Mouse (Mus musculus) forebrain, embryonic 10.5 days (tissue): ENCODE results near the gene Cdc42bpa. TPM values are rescaled to one million over a fixed set of nuclear protein-coding genes. Genes with fewer than 3 reads are reported as not detected.

Source experiments
- DNase-seq: peaks from one replicate; pipeline ENCODE4 v3.0.0-alpha.2; 2017; ENCODE audit warnings: low spot score; ENCODE audit errors: extremely low spot score
- H3K27ac ChIP-seq: fragments of 300-500 bp; sonication (generic); 2 replicates; pipeline ENCODE4 v1.5.1; 2016; ENCODE audit warnings: mild to moderate bottlenecking
- H3K27me3 ChIP-seq: fragments of 300-500 bp; sonication (generic); 2 replicates; pipeline ENCODE4 v1.6.1; 2016; ENCODE audit warnings: mild to moderate bottlenecking; ENCODE audit not compliant: poor library complexity, severe bottlenecking
- H3K36me3 ChIP-seq: fragments of 300-500 bp; sonication (generic); replicated peaks from 2 replicates; pipeline ENCODE4 v1.6.1; 2016; ENCODE audit warnings: mild to moderate bottlenecking, moderate library complexity
- H3K4me1 ChIP-seq: fragments of 300-500 bp; sonication (generic); 2 replicates; pipeline ENCODE4 v1.6.1; 2016
- H3K4me3 ChIP-seq: fragments of 300-500 bp; sonication (generic); 2 replicates; pipeline ENCODE4 v1.5.1; 2016; ENCODE audit warnings: mild to moderate bottlenecking, moderate library complexity
- H3K9me3 ChIP-seq: fragments of 300-500 bp; sonication (generic); 2 replicates; pipeline ENCODE4 v1.6.1; 2016; ENCODE audit warnings: mild to moderate bottlenecking, moderate library complexity
- WGBS: fragments of 180-500 bp; shearing (Covaris S2); methylation state at CpG from one replicate; pipeline ENCODE4 v1.1.7; 2016; 5-methylcytosine and 5-hydroxymethylcytosine counted together
- polyA plus RNA-seq: library from polyadenylated mRNA; unstranded; fragments of >200 nt; fragmentation: Nextera tagmentation; extraction: Ambion mirVana; gene quantifications from 2 replicates; pipeline ENCODE4 v1.2.1, GENCODE M21; 2016

Gene Cdc42bpa
- polyA plus RNA-seq, 1 experiment from 2014 or later, result 12.2 TPM

- H3K27ac ChIP-seq, result no peak overlapping the region
- H3K9me3 ChIP-seq, result no peaks in the 10 kb centered on the region
- 83% methylated on average over 6 of the region's 6 CpGs for WGBS
- no peaks in the 10 kb centered on the region for H3K27me3 ChIP-seq
- DNase-seq, result no peak
- H3K36me3 ChIP-seq, result no peaks in the 10 kb centered on the region
- no peak overlapping the region for H3K4me3 ChIP-seq
- H3K4me1 ChIP-seq, result peaks cover 27% of the 10 kb centered on the region
Measured at GRCm38 (mm10) chr1:179975021-179975420, 14.7 kb downstream of the Cdc42bpa start.

- H3K36me3 ChIP-seq, result no peaks in the 10 kb centered on the region
- no peak overlapping the region for H3K27ac ChIP-seq
- H3K4me1 ChIP-seq, result peaks cover 27% of the 10 kb centered on the region
- H3K9me3 ChIP-seq, result no peaks in the 10 kb centered on the region
- 81% methylated on average over 5 of the region's 5 CpGs for WGBS
- H3K4me3 ChIP-seq, result no peak overlapping the region
- H3K27me3 ChIP-seq, result no peaks in the 10 kb centered on the region
- DNase-seq, result no peak
Measured at GRCm38 (mm10) chr1:179975645-179976275, 15.5 kb downstream of the Cdc42bpa start.

GRCm38 (mm10) chr1:179977437-179977836, 17.2 kb downstream of the Cdc42bpa start:
- Histone ChIP-seq H3K4me1 (peaks cover 27% of the 10 kb centered on the region), H3K4me3 (no peak overlapping the region), H3K9me3 (peaks cover 8% of the 10 kb centered on the region), H3K27ac (no peak overlapping the region; the same call in 1 of the 2 replicates), H3K27me3 (no peaks in the 10 kb centered on the region), H3K36me3 (peaks cover 11% of the 10 kb centered on the region; the same call in 1 of the 2 replicates)
- 65% methylated on average over 6 of the region's 6 CpGs for WGBS
- no peak for DNase-seq

DNA sequence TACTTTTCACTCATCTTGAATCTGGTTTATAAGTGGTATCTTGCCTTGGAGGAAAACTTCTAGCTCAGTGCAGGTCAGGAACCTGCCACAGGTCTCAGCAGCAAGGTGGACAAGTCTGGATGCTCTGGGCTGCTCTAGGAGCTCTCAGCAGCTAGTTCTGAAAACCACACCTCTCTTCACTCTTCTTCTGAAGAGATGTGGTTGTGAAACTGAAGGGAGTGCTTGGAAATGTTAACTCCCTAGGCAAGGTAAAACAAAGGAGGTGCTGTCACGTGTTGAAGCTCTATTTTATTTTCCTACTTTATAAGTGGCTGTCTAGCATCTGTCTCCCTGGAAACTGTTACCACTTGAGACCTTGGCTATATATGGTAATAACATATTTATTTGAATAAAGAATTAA, 18.5 kb downstream of the Cdc42bpa start:
- WGBS, result 78% methylated on average over 1 of the region's 1 CpGs
- Histone ChIP-seq H3K27me3 (no peaks in the 10 kb centered on the region), H3K4me3 (no peak overlapping the region), H3K4me1 (peaks cover 15% of the 10 kb centered on the region), H3K27ac (no peak overlapping the region), H3K36me3 (peaks cover 11% of the 10 kb centered on the region; the same call in 1 of the 2 replicates), H3K9me3 (peaks cover 8% of the 10 kb centered on the region)
- DNase-seq, result no peak

- DNase-seq, result no peak
- Histone ChIP-seq H3K4me1 (peaks cover 12% of the 10 kb centered on the region; the same call in 1 of the 2 replicates), H3K9me3 (peaks cover 8% of the 10 kb centered on the region), H3K36me3 (peaks cover 16% of the 10 kb centered on the region), H3K4me3 (no peak overlapping the region), H3K27me3 (no peaks in the 10 kb centered on the region), H3K27ac (no peak overlapping the region)
Measured at GRCm38 (mm10) chr1:179981680-179982079, 21.4 kb downstream of the Cdc42bpa start.

GRCm38 (mm10) chr1:179982183-179982582, 21.9 kb downstream of the Cdc42bpa start:
- WGBS, result 80% methylated on average over 1 of the region's 1 CpGs
- peaks cover 8% of the 10 kb centered on the region for H3K9me3 ChIP-seq
- no peak overlapping the region for H3K4me3 ChIP-seq
- no peak overlapping the region for H3K27ac ChIP-seq
- no peaks in the 10 kb centered on the region for H3K27me3 ChIP-seq
- H3K36me3 ChIP-seq, result peaks cover 16% of the 10 kb centered on the region
- no peak for DNase-seq
- H3K4me1 ChIP-seq, result 0 out of 2 replicates have a peak, but pooled peaks cover 7% of the 10 kb centered on the region

GRCm38 (mm10) chr1:179982933-179983332, 22.7 kb downstream of the Cdc42bpa start:
- Histone ChIP-seq H3K27me3 (no peaks in the 10 kb centered on the region), H3K4me1 (no peaks in the 10 kb centered on the region), H3K9me3 (peaks cover 8% of the 10 kb centered on the region), H3K27ac (no peak overlapping the region), H3K4me3 (no peak overlapping the region), H3K36me3 (peaks cover 16% of the 10 kb centered on the region)
- DNase-seq, result no peak
- WGBS, result 92% methylated on average over 1 of the region's 1 CpGs

GRCm38 (mm10) chr1:179984171-179984570, 23.9 kb downstream of the Cdc42bpa start:
- Histone ChIP-seq H3K4me3 (no peak overlapping the region), H3K27ac (no peak overlapping the region), H3K36me3 (peaks cover 16% of the 10 kb centered on the region), H3K27me3 (no peaks in the 10 kb centered on the region), H3K4me1 (no peaks in the 10 kb centered on the region), H3K9me3 (peaks cover 8% of the 10 kb centered on the region)
- DNase-seq, result no peak
- 35% methylated on average over 1 of the region's 1 CpGs for WGBS

DNA sequence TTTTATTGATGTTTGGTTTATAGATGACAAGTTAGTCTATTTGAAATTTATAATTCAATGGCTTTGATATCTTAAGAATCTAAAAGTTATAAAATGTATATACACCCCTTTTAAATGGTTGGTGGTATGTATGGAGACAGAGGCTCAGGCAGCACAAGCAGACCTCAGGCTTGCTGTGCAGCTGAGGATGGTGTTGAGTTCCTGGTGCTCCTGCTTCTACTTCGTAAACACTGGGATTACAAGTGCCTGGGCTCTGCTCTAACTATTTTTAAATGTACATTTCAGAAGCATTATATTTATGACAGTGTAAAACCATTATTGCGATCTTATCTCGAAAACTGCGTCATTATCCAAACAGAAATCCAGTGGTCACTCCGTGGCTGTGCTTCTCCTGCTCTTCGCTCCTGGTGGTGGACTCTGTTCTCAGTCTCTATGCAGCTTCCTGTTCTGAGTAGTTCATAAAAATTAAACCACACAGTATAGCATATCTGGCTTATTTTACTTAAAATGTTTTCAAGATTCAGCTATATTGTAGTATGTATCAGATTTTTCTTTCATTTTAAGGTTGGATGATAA, 31.5 kb downstream of the Cdc42bpa start:
- Histone ChIP-seq H3K4me1 (peaks cover 3% of the 10 kb centered on the region; the same call in 1 of the 2 replicates), H3K4me3 (no peak overlapping the region), H3K36me3 (no peaks in the 10 kb centered on the region), H3K27me3 (no peaks in the 10 kb centered on the region), H3K27ac (no peak overlapping the region), H3K9me3 (no peaks in the 10 kb centered on the region)
- no peak for DNase-seq
- 93% methylated on average over 6 of the region's 6 CpGs for WGBS

DNA sequence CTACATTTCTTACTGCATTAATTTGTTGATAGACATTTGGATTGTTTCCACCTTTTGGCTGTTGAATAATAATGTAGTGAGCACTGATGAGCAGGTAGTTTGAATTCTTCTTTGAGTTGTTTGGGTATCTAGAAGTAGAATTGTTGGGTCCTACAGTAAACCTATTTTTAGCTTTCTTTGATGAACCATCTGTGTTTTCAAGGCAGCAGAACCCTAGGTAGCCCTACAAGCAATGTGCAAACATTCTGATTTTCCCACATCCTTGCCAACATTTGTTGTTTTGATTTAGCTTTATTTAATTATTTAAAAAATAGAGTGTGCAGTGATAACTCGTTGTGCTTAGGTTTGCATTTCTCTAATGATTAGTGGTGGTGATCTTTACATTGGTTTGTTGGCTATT, 32.0 kb downstream of the Cdc42bpa start:
- H3K27me3 ChIP-seq, result no peaks in the 10 kb centered on the region
- DNase-seq, result no peak
- no peaks in the 10 kb centered on the region for H3K9me3 ChIP-seq
- WGBS, result 90% methylated on average over 1 of the region's 1 CpGs
- peaks cover 3% of the 10 kb centered on the region; the same call in 1 of the 2 replicates for H3K4me1 ChIP-seq
- H3K36me3 ChIP-seq, result no peaks in the 10 kb centered on the region
- no peak overlapping the region for H3K4me3 ChIP-seq
- H3K27ac ChIP-seq, result no peak overlapping the region

DNA sequence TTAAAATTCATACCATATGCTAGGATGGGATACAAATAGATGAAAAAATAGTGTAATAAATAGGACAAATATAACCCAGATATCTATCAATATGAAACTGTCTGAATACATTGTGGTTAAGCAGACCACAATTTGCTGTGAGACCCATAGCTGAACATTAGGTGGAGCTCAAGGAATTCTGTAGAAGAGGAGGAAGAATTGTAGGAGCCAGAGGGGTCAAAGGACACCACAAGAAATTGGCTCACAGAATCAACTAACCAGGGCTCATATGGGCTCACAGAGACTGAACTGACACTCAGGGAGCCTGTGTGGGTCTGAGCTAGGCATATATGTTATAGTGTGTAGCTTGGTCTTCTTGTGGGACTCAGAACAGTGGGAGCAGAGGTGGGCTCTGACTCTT, 47.8 kb downstream of the Cdc42bpa start:
- Histone ChIP-seq H3K9me3 (0 out of 2 replicates have a peak, but pooled peaks cover 8% of the 10 kb centered on the region), H3K4me1 (no peaks in the 10 kb centered on the region), H3K27ac (no peak overlapping the region), H3K36me3 (peaks cover 10% of the 10 kb centered on the region), H3K4me3 (no peak overlapping the region), H3K27me3 (no peaks in the 10 kb centered on the region)
- DNase-seq, result no peak

DNA sequence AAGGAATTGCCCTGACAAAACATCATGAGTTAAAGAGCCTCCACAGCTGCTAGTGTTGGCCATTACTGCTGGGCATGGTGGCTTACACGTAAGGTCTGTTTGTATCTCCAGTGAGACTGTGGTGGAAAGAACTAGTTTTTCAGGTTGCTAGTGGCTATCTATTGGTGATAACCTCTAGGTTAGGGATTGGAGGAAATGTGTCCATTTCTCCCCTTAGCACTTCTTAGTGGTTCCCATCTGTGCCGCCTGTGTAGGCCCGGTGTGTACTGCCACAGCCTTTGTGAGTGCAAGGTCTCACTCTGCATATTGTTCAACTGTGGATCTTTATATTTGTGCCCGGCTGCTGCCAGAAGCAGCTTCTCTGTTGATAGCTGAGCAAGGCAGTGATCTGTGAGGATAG, 53.2 kb downstream of the Cdc42bpa start:
- Histone ChIP-seq H3K4me3 (no peak overlapping the region), H3K27me3 (no peaks in the 10 kb centered on the region), H3K27ac (no peak overlapping the region), H3K4me1 (no peaks in the 10 kb centered on the region), H3K36me3 (no peaks in the 10 kb centered on the region), H3K9me3 (no peaks in the 10 kb centered on the region)
- DNase-seq, result no peak
- WGBS, result 93% methylated on average over 4 of the region's 4 CpGs

DNA sequence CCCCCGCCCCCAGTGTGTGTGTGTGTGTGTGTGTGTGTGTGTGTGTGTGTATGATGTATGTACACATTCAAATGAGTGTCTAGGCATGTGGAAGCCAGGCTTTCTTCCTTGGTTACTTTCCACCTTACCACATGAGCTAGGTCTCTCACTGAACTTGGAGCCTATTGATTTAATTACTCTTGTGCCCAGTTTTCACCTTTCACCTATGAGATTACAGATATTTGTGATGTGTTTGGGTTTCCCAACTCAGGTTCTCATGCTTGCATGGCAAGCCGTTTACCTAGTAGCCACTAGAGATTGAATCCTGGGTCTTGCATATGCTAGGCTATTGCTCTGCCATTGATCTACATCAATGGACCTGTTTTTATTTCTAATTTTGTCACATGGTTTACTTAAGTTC, 57.9 kb downstream of the Cdc42bpa start:
- DNase-seq, result no peak
- no peak overlapping the region for H3K4me3 ChIP-seq
- 85% methylated on average over 2 of the region's 2 CpGs for WGBS
- no peak overlapping the region for H3K27ac ChIP-seq
- no peaks in the 10 kb centered on the region for H3K9me3 ChIP-seq
- peaks cover 6% of the 10 kb centered on the region; the same call in 1 of the 2 replicates for H3K4me1 ChIP-seq
- no peaks in the 10 kb centered on the region for H3K27me3 ChIP-seq
- H3K36me3 ChIP-seq, result no peaks in the 10 kb centered on the region
